Mouse (Mus musculus): Measurements from ENCODE around the gene Neurog1. TPM values are rescaled to one million over a fixed set of nuclear protein-coding genes. Genes with fewer than 3 reads are reported as not detected.

The Neurog1 gene
- polyA plus RNA-seq, 1 experiment: 0.24 TPM

- H3K4me3 ChIP-seq (ENCODE audit: control insufficient read depth, insufficient read depth, low read length): no peak overlapping the region
- no peak for TF ChIP-seq POLR2A (IDR thresholded peaks at IDR 0.05; ENCODE audit: control insufficient read depth, extremely low read depth, insufficient read depth, low read length, poor library complexity)
- no peak for TF ChIP-seq CTCF (IDR thresholded peaks at IDR 0.05; ENCODE audit: borderline replicate concordance, control insufficient read depth, extremely low read depth, insufficient read depth, low read length, poor library complexity)
- peaks cover 9% of the 10 kb centered on the region; the same call in 1 of the 2 replicates for H3K27me3 ChIP-seq (ENCODE audit: control insufficient read depth, insufficient read depth, low read length)
- H3K36me3 ChIP-seq (ENCODE audit: control insufficient read depth, insufficient read depth, low read length): no peaks in the 10 kb centered on the region
- H3K4me1 ChIP-seq (replicated peaks; ENCODE audit: control insufficient read depth, insufficient read depth, low read length): peaks cover 8% of the 10 kb centered on the region
- 7% methylated on average over 5 of the region's 5 CpGs for WGBS
- no peak overlapping the region for H3K27ac ChIP-seq (ENCODE audit: control insufficient read depth, insufficient read depth, low read length)
- DNase-seq: no peak
Observed at GRCm38 (mm10) chr13:56259926-56260250, 7.9 kb upstream of the Neurog1 start.

GRCm38 (mm10) chr13:56259021-56259925, 7.3 kb upstream of the Neurog1 start:
- H3K4me3 ChIP-seq (ENCODE audit: control insufficient read depth, insufficient read depth, low read length): no peak overlapping the region

DNA sequence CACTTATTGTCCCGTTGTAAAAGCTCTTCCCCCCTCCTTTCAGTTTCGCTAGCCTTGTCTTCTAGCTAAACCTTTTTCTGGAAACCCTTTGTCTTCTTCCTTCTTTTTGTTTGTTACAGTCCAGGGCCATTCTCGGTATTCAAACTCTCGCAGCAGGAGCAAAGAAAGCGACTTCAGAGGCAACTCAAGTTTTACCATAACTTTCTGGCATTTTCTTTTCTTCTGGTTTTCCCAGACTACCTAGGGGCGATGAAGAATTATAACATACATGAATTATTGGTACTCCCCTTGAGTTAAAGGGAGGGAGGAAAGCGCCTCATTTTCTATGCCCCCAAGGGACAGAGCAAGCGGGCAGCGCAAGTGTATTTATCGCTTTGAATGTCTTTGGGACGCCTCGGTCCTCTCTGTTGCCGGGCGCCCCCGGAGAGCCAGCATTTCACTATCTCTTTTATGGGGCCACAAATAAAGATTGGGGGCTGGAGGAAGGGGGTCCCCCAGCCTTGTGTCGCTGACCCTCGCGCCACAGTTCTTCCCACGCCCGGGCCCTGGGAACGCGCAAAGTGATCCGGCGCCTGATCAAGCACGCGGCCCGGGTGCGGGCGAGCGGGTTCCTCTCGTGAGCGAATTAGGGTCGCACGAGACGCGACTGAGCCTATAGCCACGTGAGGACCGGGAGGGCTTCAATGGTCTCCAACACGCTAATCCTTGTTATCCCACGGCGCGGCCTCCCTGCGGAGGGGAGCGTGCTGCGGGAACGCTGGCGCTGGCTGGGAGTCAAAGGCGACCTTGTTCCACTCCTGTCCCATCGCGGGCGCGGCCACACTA, 6.4 kb upstream of the Neurog1 start:
- no peak overlapping the region for H3K4me3 ChIP-seq (ENCODE audit: control insufficient read depth, insufficient read depth, low read length)
- 3% methylated on average over 52 of the region's 52 CpGs for WGBS

More at GRCm38 (mm10) chr13:56259021-56259925, 7.3 kb upstream of the Neurog1 start:
- no peak overlapping the region for H3K27ac ChIP-seq (ENCODE audit: control insufficient read depth, insufficient read depth, low read length)
- WGBS: 7% methylated on average over 55 of the region's 55 CpGs
- no peaks in the 10 kb centered on the region for H3K36me3 ChIP-seq (ENCODE audit: control insufficient read depth, insufficient read depth, low read length)
- H3K27me3 ChIP-seq (ENCODE audit: control insufficient read depth, insufficient read depth, low read length): peaks cover 9% of the 10 kb centered on the region; the same call in 1 of the 2 replicates
- DNase-seq: no peak
- TF ChIP-seq POLR2A (IDR thresholded peaks at IDR 0.05; ENCODE audit: control insufficient read depth, extremely low read depth, insufficient read depth, low read length, poor library complexity): no peak
- H3K4me1 ChIP-seq (replicated peaks; ENCODE audit: control insufficient read depth, insufficient read depth, low read length): peaks cover 8% of the 10 kb centered on the region

DNA sequence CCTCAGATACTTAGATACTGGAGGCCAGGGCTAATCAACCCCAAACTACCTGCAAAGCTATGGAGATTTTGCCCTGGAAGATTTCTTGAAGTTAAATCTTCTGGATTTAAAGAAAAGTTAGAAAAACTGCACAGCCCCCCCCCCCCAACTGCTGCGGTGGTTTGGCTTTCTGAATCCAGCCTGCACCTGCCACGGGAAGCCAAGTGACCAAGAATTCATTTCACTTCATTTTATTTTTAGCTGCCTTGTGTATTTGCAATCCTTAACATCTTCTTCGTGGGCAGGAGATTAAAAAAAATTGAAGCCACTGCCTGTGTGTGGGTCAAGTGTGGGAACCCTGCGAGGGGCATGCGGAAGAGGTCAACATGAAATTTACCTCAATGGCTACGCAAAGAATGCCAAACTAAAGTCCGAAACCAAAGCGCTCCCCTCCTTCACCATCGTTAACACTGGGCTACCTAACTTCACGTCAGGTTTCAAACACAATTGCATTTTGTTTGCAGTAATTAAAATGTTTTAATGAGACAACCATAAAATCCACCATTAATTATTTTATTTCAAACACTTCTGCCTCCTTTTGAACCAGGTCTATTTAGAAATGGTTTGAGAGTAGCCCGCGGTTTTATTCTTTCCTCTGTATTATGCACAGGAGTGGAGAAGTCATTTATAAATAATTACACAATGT, 5.6 kb upstream of the Neurog1 start:
- DNase-seq: no peak
- Histone ChIP-seq H3K27ac (ENCODE audit: control insufficient read depth, insufficient read depth, low read length) (no peak overlapping the region), H3K36me3 (ENCODE audit: control insufficient read depth, insufficient read depth, low read length) (no peaks in the 10 kb centered on the region), H3K4me1 (replicated peaks; ENCODE audit: control insufficient read depth, insufficient read depth, low read length) (peaks cover 8% of the 10 kb centered on the region), H3K27me3 (ENCODE audit: control insufficient read depth, insufficient read depth, low read length) (peaks cover 19% of the 10 kb centered on the region; the same call in 1 of the 2 replicates), H3K4me3 (ENCODE audit: control insufficient read depth, insufficient read depth, low read length) (no peak overlapping the region)
- TF ChIP-seq POLR2A (IDR thresholded peaks at IDR 0.05; ENCODE audit: control insufficient read depth, extremely low read depth, insufficient read depth, low read length, poor library complexity) (no peak), CTCF (IDR thresholded peaks at IDR 0.05; ENCODE audit: borderline replicate concordance, control insufficient read depth, extremely low read depth, insufficient read depth, low read length, poor library complexity) (no peak)
- WGBS: 14% methylated on average over 12 of the region's 12 CpGs

More for the DNA sequence above, 6.4 kb upstream of the Neurog1 start:
- no peak overlapping the region for H3K27ac ChIP-seq (ENCODE audit: control insufficient read depth, insufficient read depth, low read length)
- peaks cover 8% of the 10 kb centered on the region for H3K4me1 ChIP-seq (replicated peaks; ENCODE audit: control insufficient read depth, insufficient read depth, low read length)
- TF ChIP-seq CTCF (IDR thresholded peaks at IDR 0.05; ENCODE audit: borderline replicate concordance, control insufficient read depth, extremely low read depth, insufficient read depth, low read length, poor library complexity) (no peak), POLR2A (IDR thresholded peaks at IDR 0.05; ENCODE audit: control insufficient read depth, extremely low read depth, insufficient read depth, low read length, poor library complexity) (no peak)
- no peak for DNase-seq
- H3K27me3 ChIP-seq (ENCODE audit: control insufficient read depth, insufficient read depth, low read length): peaks cover 16% of the 10 kb centered on the region; the same call in 1 of the 2 replicates
- H3K36me3 ChIP-seq (ENCODE audit: control insufficient read depth, insufficient read depth, low read length): no peaks in the 10 kb centered on the region

DNA sequence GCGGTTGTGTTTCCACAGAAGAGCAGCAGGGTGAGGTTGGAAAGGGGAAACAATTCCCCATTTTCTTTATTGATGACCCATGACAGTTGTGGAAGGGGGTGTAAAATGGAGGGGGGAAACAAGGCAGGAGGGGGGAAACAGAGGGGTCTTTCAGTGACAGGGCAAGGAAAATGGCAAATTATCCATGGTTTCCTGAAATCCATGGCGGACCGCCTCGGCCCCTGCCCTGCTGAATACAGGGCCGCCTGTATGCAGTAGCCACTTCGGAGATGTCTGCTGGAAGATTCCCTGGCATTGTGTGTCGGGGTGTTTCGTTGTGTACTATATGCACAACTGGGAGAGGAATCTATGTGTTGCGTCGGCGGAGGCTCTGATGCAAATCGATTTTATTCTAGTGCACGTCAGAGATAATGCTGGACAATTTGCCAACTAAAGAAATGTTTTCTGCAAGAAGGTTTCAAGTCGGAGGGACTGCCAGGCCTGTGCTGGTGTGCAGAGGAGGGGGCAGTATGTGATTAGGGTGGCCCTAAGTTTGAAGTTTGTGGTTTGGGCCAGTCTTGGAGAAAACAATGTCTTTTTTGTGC, 4.8 kb upstream of the Neurog1 start:
- WGBS: 29% methylated on average over 14 of the region's 14 CpGs
- Histone ChIP-seq H3K4me3 (ENCODE audit: control insufficient read depth, insufficient read depth, low read length) (no peak overlapping the region), H3K4me1 (replicated peaks; ENCODE audit: control insufficient read depth, insufficient read depth, low read length) (no peaks in the 10 kb centered on the region; the same call in none of the 2 replicates), H3K36me3 (ENCODE audit: control insufficient read depth, insufficient read depth, low read length) (no peaks in the 10 kb centered on the region), H3K27me3 (ENCODE audit: control insufficient read depth, insufficient read depth, low read length) (peaks cover 19% of the 10 kb centered on the region; the same call in 1 of the 2 replicates), H3K27ac (ENCODE audit: control insufficient read depth, insufficient read depth, low read length) (no peak overlapping the region)
- no peak for DNase-seq
- TF ChIP-seq POLR2A (IDR thresholded peaks at IDR 0.05; ENCODE audit: control insufficient read depth, extremely low read depth, insufficient read depth, low read length, poor library complexity) (no peak), CTCF (IDR thresholded peaks at IDR 0.05; ENCODE audit: borderline replicate concordance, control insufficient read depth, extremely low read depth, insufficient read depth, low read length, poor library complexity) (no peak)

Data from thymus, adult 2 months (tissue).